Mouse (Mus musculus): ENCODE data around the gene Paxbp1. TPM values are rescaled to one million over a fixed set of nuclear protein-coding genes. Genes with fewer than 3 reads are reported as not detected.

Paxbp1 gene
- total RNA-seq, 2 experiments from 2014 or later = 30.5 to 42.7 TPM

DNA sequence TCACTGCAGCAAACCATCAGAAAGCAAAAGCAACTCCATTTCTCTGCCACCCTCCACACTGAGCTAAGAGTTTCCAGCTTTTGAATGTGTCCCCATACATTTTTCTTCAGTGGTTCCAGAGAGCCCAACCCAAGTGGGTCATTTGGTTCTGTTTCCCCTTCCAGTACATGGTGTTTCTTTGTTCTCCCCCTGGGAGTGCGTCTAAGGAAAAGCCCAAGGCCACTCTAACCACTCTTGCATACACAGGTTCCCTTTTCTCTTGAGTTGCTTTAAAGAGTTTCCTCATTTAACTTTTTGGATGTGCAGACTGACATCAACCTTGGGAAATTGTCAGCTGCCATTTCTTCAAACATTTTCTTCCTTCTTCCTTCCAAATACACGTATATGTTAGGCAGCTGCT lies 43.2 kb downstream of the Paxbp1 start:
- no peak for DNase-seq (ENCODE audit: low spot score in 2 of 2)

GRCm38 (mm10) chr16:90999827-91000226 lies 44.5 kb downstream of the Paxbp1 start:
- no peak for DNase-seq (ENCODE audit: low spot score in 2 of 2)

- no peak for DNase-seq (ENCODE audit: low spot score in 2 of 2)
These were observed 46.5 kb downstream of the Paxbp1 start for GRCm38 (mm10) chr16:90997822-90998221.

GRCm38 (mm10) chr16:90996327-90997243 lies 47.8 kb downstream of the Paxbp1 start:
- no peak for DNase-seq (ENCODE audit: low spot score in 2 of 2)

DNA sequence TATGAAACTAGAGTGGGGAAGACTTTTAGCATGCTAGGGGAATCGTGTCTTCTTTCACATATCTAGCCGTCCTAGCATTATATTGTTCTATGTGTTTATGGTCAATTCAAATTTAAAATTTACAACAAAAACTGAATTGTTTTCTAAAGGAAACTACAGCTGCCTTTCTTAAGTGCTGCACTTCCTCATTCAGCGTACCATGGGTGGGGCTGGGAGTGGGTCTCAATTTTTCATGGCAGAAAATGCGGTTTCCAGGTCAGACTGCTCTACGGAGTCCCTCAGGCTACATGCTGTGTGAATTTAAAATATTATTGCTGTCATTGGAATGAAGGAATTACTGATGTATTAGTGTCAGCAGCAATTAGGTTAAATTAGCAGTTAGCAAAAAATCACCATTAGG lies 48.8 kb downstream of the Paxbp1 start:
- no peak for DNase-seq (ENCODE audit: low spot score in 2 of 2)

- DNase-seq (ENCODE audit: low spot score in 2 of 2) = no peak
These were observed 49.3 kb downstream of the Paxbp1 start for GRCm38 (mm10) chr16:90995023-90995422.

GRCm38 (mm10) chr16:90989162-90989561 lies 55.2 kb downstream of the Paxbp1 start:
- DNase-seq (ENCODE audit: low spot score in 2 of 2) = no peak

- DNase-seq (ENCODE audit: low spot score in 2 of 2) = no peak
These were observed 55.7 kb downstream of the Paxbp1 start for GRCm38 (mm10) chr16:90988665-90989064.

DNA sequence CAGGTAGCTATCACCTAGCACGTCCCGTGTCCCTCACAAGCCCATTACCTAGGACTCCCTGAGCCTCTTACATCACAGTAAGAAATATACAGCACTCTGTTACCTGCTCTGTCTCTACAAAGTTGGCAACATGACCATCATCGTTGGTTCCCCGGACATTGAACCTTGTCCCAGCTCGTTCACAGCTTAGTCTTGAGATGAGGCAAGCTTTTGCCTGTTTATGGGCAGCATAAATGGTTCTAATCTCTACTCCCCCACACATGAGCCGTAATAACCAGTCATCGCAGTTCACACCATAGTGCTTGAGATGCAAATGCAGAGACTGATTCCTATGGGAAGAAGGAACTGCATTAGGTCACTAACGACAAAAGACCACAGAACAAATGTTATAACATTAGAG lies 56.3 kb downstream of the Paxbp1 start:
- DNase-seq (ENCODE audit: low spot score in 2 of 2) = no peak

GRCm38 (mm10) chr16:90971004-90971403 lies 73.3 kb downstream of the Paxbp1 start:
- no peak for DNase-seq (ENCODE audit: low spot score in 2 of 2)

DNA sequence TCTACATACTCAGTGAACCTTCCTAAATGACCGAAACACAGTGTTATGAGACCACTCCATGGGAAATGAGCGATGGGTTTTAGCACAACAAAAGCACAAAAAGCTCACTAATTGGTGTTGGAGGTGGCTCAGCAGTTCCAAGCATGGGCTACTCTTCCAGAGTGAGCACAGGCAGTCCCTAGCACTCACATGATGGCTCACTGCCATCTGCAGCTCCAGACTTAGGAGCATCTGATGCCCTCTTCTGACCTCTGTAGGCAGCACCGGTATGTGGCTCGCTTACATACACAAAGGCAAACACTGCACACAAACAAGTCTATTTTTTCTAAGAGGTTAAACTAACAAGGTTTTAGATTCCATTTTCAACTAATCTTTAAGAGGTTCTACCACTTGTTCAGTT lies 78.1 kb downstream of the Paxbp1 start:
- no peak for DNase-seq (ENCODE audit: low spot score in 2 of 2)

GRCm38 (mm10) chr16:90964302-90964701 lies 80.0 kb downstream of the Paxbp1 start:
- no peak for DNase-seq (ENCODE audit: low spot score in 2 of 2)

Other genes starting within 250 kb of the Paxbp1 start
- gene Urb1, start 234.1 kb downstream of the Paxbp1 start, total RNA-seq (2021) = 1 to 10 TPM; 7.8 to 8.1 TPM
- 1 to 10 TPM in 1 of 2 experiments, under 1 TPM in 1; 0.39 to 1.3 TPM for gene Eva1c, start 217.8 kb downstream of the Paxbp1 start, total RNA-seq (2021)
- gene Cfap298, start 109.4 kb downstream of the Paxbp1 start, total RNA-seq (2021) = 10 to 100 TPM; 19.1 to 28.2 TPM
- gene Synj1, start 33.2 kb downstream of the Paxbp1 start, total RNA-seq (2021) = 10 to 100 TPM; 17.2 to 23.5 TPM
- gene 4932438H23Rik, start 50.6 kb upstream of the Paxbp1 start, total RNA-seq (2021) = 1 to 10 TPM; 3.0 to 3.7 TPM
- not detected for gene Olig2, start 180.9 kb upstream of the Paxbp1 start, total RNA-seq (2021)
- under 1 TPM in 1 of 2 experiments, not detected in 1; 0.25 TPM for gene Olig1, start 225.2 kb upstream of the Paxbp1 start, total RNA-seq (2021)